Mouse (Mus musculus): Measurements from ENCODE around the gene Ankrd33b. TPM values are rescaled to one million over a fixed set of nuclear protein-coding genes. Genes with fewer than 3 reads are reported as not detected.
A peak's percentile ranks its signal among the peaks of the same experiment; 100 is the strongest.

The Ankrd33b gene
- total RNA-seq (2021), result 1 to 10 TPM; 4.9 to 5.3 TPM
- long read RNA-seq, experiment 1, partial matches to known transcripts, result 1 of 6 reads
- long read RNA-seq, experiment 1, other reads (novel, unspliced or antisense), result 2 of 6 reads
- long read RNA-seq, experiment 2, transcript Ankrd33b-202 (2 exons, 1,641 nt), result major isoform, 5 of 7 reads
- long read RNA-seq, experiment 2, partial matches to known transcripts, result 0 of 7 reads
- long read RNA-seq, experiment 2, other reads (novel, unspliced or antisense), result 2 of 7 reads

DNA sequence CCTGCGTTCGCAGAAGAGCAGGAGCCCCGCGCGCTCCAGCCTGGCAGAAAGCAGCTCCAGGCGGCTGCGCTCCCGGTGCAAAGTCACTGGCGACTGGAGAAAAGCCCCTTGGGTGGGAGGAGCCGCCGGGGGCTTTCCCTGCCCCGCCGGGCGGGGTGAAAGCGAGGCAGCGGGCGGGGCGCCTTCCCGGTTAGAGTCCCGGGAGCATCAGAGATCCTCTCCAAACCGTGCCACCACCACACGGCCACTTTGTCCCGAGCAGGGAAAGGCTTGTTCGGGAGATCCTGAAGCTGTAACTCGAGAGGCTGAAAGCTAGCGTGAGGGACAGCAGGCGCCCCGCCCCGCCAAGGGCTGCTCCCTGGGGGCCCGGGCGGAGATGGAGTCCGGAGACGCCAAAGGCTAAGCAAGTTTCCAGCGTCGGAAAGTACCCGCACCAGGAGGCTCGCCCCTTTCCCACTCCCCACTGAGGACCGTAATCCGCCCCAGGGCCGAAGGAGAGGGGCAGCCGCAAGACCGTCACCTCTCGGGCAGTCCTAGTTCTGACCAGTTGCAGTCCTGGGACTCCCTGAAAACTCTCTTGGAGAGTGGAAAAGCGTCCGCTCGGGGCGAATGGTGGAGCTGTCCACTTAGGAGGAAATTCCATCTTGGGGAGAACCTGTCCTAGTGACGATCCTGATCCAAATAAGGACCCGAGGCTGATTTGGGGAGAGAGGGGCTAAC, at the start of gene Ankrd33b:
TSS of gene Ankrd33b (minus strand) at position 246 of the 720 bp plus-strand sequence.
- DNase-seq (ENCODE audit: low spot score in 2 of 2), result peak; percentile 37 to 45

- no peak for DNase-seq (ENCODE audit: low spot score in 2 of 2)
Observed at GRCm38 (mm10) chr15:31415181-31415580, 47.7 kb upstream of the Ankrd33b start.

DNA sequence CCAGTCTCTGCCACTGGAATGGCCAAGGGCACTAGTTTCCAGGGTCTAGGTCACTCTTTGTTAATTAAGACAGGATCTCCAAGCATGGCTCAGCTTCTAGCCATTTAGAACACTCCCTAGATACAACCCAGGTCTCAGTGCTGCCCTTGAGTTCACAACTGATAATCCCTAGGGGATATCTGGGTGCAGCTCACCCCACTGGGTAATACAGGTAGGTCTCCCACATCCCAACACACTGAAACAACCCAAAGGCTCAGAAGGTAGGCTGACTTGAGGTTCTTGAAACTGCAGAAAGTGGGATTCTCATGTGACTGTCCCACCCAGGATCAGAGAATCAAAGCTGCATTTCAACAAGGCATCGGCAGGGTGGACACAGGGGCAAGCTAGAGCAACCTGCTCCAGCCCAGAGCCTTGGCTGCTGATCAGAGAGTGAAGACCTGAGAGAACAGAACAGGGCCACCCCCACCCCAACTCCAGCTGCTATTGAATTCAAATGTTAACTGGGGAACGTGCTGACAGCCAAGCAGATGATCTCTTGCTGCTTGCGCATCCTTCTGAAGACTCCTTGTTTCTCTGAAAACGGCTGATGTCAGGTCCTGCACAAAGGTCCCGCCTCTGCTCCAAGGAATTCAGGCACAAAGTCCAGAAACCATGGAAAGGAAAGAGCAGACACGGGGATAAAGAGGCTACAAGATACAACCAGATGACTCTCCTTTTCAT, 46.8 kb upstream of the Ankrd33b start:
- DNase-seq (ENCODE audit: low spot score in 2 of 2), result no peak

DNA sequence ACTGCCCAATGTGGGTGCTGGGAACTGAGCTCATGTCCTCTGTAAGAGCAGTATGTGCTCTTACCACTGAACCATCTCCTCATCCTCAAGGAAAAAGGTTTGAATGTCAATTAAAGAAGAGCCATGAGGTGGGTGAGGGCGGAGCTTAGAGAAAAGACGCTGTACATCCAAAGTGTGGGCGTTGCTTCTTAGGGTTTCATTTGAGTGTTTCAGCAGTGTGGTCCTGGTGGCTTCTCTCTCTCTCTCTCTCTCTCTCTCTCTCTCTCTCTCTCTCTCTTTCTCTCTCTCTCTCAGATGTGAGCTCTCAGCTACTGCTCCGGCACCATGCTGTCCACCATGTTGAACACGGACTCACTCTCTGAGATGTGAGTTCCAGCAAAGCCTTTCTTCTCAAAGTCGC, 46.1 kb upstream of the Ankrd33b start:
- no peak for DNase-seq (ENCODE audit: low spot score in 2 of 2)

DNA sequence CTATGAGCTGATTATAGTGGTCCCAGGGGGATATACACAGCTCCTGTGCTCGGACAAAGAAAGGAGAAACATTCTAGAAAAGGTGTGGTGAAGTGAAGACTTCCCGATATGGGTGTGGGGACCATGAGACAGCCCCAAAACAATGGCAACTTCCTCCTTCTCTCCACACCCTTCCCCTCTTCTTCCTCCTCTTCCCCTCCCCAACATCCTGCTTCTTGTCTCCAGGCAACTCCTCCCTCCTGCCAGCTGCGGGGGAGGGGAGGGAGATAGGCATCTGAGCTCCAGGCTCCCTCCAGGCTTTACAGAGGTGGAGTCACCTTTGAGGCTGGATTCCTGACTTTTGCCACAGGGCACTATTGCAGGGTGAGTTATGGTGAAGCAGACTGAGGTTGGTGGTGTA, 45.4 kb upstream of the Ankrd33b start:
- DNase-seq (ENCODE audit: low spot score in 2 of 2), result no peak

DNA sequence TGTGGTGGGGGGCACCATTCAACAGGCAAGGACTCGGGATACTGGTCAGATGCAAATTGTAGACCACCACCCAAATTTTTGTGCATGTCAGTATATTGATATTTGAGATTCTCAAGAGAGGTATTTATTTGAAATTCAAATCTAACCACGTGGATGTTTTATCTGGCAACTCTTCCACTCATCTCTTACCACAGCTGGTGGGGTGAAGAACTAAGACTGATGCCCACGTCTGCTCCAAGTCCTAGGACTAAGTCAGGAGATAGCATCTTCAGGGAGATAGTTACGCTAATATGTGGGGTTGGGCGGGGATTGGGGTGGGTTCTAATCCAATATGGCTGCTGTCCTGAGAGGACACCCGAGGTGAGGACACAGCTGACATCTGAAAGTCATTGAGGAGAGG, 44.9 kb upstream of the Ankrd33b start:
- no peak for DNase-seq (ENCODE audit: low spot score in 2 of 2)

GRCm38 (mm10) chr15:31407490-31407889, 40.0 kb upstream of the Ankrd33b start:
- no peak for DNase-seq (ENCODE audit: low spot score in 2 of 2)

GRCm38 (mm10) chr15:31406881-31407280, 39.4 kb upstream of the Ankrd33b start:
- no peak for DNase-seq (ENCODE audit: low spot score in 2 of 2)

- DNase-seq (ENCODE audit: low spot score in 2 of 2), result no peak
Observed at GRCm38 (mm10) chr15:31404346-31404745, 36.8 kb upstream of the Ankrd33b start.

GRCm38 (mm10) chr15:31402200-31402892, 34.8 kb upstream of the Ankrd33b start:
- DNase-seq (ENCODE audit: low spot score in 2 of 2), result no peak

GRCm38 (mm10) chr15:31400974-31401373, 33.4 kb upstream of the Ankrd33b start:
- DNase-seq (ENCODE audit: low spot score in 2 of 2), result no peak

DNA sequence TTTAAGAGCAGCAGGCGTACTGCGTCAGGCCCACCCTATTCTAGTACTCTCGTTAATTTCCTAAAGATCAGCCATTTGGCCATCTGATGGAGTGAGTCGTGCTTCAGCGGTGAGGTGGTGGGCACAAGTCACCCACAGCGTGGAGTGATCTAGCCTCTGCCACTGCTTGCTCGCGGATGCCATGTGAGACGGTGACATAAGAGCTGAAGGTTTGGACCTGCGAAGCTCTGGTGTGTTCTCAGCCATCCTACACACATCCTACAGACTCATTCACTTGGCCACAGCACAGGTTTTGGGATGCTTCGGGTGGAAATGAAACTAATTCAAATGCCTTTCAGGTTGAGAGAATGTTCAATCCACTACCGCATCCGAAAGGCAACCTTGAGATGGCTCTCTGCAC, 31.2 kb upstream of the Ankrd33b start:
- no peak for DNase-seq (ENCODE audit: low spot score in 2 of 2)

DNA sequence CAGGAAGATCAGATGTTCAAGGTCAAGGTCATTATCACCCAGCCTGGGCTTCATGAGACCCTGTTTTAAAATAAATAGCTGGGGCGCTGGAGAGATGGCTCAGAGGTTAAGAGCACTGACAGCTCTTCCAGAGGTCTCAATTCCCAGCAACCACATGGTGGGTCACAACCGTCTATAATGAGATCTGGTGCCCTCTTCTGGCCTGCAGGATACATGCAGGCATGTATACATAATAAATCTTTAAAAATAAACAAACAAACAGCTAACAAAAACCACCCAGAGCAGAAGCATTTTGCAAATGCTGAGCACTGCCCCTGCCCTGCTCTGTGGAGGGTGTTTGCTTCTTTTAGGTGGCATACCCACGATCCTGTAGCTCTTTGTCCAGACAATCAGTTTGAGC, 29.9 kb upstream of the Ankrd33b start:
- DNase-seq (ENCODE audit: low spot score in 2 of 2), result no peak

DNA sequence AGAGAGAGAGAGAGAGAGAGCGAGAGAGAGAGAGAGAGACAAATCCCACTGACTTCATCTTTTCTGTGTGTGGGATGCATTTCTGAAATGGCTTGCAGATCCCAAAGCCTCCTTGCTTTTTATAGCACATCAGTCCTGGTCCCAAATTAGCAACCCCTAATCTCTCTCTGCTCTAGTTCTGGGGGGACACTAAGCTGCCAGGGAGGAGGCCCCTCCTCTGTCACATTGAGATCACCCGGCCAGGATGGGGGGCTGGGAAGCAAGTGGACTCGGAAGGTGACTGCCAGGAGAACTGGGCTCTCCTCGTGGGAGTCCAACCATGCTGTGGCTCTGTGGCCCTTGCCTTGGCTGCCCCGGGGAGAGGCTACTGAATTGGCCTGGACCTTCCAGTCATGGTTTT, 29.2 kb upstream of the Ankrd33b start:
- no peak for DNase-seq (ENCODE audit: low spot score in 2 of 2)

DNA sequence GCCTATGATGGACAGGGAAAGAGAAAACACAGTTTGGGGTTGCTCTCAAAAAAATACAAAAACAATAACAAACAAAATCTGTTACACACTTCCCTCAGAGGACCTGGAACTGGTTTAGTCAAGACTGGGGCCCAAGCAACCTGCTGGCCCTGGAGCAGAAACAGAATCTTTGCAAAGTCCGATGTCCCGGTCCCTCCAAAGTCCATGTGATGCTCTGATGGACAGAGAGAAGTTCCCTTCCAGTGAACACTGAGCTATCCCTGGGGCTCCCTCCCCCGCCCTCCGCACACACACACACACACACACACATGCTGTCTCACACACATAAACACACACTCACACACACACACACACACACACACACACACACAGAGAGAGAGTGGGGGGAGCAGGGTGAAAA, 28.5 kb upstream of the Ankrd33b start:
- DNase-seq (ENCODE audit: low spot score in 2 of 2), result no peak

DNA sequence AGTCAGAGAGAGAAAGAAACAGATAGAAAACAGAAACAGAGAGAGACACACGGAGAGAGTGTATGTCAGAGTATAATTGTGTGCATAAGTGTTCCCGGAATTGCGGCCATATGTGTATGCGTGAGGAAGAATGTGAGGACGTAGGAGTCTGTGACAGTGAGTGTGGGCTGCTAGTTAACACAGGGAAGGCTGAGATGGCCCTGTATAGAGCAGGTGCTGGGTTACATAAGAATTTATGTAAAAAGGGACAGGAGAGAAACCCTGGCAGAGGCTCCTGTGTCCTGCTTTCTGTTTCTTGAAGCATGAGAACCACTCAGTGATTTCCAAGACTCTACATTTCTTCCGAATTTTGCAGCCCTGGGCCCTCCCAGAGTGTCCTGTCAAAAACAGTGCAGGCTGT, 25.9 kb upstream of the Ankrd33b start:
- DNase-seq (ENCODE audit: low spot score in 2 of 2), result no peak

- no peak for DNase-seq (ENCODE audit: low spot score in 2 of 2)
Observed at GRCm38 (mm10) chr15:31392705-31393104, 25.2 kb upstream of the Ankrd33b start.

DNA sequence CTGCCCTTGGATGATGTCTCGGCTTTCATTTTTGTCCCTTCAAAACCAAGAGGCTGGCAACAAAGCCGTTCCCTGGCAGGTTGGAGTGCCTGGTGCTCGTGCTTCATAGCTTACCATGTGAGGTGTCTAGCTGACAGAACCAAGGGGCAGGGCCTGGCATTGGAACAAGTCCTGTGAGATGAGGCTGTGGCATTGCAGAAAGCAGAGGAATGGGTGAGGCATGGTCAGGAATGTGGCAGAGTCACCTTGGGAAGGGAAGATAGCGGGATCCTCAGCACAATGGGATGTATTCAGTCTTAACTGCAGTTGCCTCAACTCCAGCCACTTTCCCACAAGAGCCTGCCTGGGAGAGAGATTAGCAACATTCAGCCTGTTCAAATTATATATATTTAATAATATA, 24.6 kb upstream of the Ankrd33b start:
- no peak for DNase-seq (ENCODE audit: low spot score in 2 of 2)

DNA sequence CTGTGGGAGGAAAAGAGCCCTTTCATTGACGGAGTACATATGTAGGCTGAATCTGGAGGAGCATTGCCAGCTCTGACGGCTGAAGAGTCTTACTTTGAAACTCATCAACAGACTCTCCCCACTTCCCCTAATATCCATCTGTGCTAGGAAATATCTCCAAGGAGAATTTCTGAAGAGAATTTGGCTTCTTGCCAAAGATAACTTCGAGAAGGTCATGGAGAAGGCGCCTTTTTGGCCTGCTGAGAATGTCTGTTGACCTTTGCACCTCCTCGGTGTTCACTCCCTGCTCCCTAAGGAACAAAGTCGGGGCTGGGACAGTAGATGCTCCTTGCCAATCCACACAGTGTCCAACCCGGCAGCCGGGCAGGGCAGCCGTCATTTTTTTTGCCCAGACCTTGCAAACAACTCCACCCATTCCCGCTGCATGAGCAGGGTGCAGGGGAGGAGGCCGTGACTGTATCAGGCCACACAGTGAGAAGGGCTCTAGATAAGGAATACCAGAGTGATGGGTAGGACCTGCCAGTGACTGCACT, 14.5 kb upstream of the Ankrd33b start:
- DNase-seq (ENCODE audit: low spot score in 2 of 2), result no peak

- DNase-seq (ENCODE audit: low spot score in 2 of 2), result no peak
Observed at GRCm38 (mm10) chr15:31379471-31379870, 11.9 kb upstream of the Ankrd33b start.

DNA sequence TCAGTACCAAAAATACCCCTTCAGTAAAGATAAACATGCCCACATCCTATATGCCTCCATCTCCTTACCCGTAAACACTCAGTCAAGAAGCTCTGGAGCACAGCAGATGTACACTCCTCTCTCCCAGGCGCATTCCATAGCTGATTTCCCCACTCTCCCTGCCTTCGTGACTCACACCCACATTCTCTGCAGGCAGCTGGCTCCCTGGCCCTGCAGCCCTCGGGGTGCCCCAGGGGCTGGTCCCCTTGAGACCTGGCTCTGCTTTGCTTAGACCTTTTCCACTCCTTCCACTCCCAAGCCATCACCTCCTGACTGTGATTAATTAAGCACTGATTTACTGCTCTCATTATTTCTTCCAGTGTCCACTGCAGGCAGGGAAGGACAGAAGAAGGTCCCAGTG, 7.7 kb upstream of the Ankrd33b start:
- DNase-seq (ENCODE audit: low spot score in 2 of 2), result no peak
